Mouse (Mus musculus) liver, adult 2 months (tissue): ENCODE results near the gene Trappc6a.

Experiments used
- CTCF ChIP-seq: fragments of 200-500 bp; IDR thresholded peaks from 2 replicates; pipeline ENCODE4 v1.5.1; 2011; ENCODE audit warnings: low read depth, low read length, control low read depth
- POLR2A ChIP-seq: fragments of 200-500 bp; IDR thresholded peaks from 2 replicates; pipeline ENCODE4 v1.6.1; 2011; ENCODE audit warnings: low read length, control low read depth; ENCODE audit not compliant: insufficient read depth; ENCODE audit errors: extremely low read depth

DNA sequence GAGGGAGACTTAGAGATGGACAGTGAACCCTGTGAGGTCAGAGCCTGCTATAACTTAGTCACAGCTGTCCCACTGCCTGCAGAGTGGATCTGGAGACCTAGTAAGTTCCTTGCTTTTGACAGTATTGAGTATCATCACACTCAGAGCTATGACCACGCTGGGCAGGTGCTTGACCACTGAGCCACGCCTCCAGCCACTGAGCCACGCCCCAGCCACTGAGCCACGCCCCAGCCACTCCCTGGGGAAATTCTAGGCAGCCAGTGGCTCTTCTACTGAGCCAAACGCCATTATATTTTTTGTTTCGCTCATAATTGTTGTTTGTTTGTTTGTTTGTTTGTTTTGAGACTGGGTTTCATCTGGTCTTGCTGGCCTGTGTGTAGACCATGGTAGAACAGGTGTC lies 40.6 kb upstream of the Trappc6a start:
- TF ChIP-seq POLR2A: no peak
- no peak for TF ChIP-seq CTCF
